Mouse (Mus musculus) ES-Bruce4 (cell line): ENCODE data around the gene Bbs2.

Source experiments
- CTCF ChIP-seq: IDR thresholded peaks from one replicate; pipeline ENCODE4 v1.8.1; 2011; ENCODE audit warnings: low read depth, low read length
- EP300 ChIP-seq: IDR thresholded peaks from 2 replicates; pipeline ENCODE4 v1.6.1; 2011; ENCODE audit warnings: low read depth, low read length; ENCODE audit not compliant: insufficient read depth
- POLR2A ChIP-seq: IDR thresholded peaks from one replicate; pipeline ENCODE4 v1.8.1; 2011; ENCODE audit warnings: low read length; ENCODE audit not compliant: insufficient read depth

DNA sequence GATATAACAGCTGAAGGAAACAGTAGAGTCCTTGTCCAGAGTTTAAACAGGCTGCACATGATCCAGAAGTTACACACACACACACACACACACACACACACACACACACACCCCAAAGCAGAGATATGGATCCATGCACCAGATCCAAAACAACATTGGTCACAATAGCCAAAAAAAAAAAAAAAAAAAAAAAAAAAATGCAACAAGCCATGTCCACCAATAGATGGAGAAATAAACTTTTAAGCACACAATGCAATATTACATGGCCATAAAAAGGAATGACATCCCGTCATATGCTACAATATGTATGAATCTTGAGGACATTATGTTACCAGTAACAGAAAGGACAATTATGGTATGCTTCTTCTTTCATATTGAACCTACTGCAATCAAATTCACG, 15.2 kb upstream of the Bbs2 start:
- no peak for TF ChIP-seq CTCF
- no peak for TF ChIP-seq EP300
- no peak for TF ChIP-seq POLR2A
